Mouse (Mus musculus) gastrocnemius, postnatal 14 days (tissue): Measurements from ENCODE around the gene Aldh1l1. TPM values are rescaled to one million over a fixed set of nuclear protein-coding genes. Genes with fewer than 3 reads are reported as not detected.
"Not testable (repeated sequence)": the region's sequence is repeated elsewhere in the genome, so short reads cannot be mapped to it uniquely, and the experiment has no call there.

Experiments used
- DNase-seq: peaks from one replicate; pipeline ENCODE4 v3.0.0; 2021; ENCODE audit warnings: mixed read lengths
- intact Hi-C: fragments of 180-260 bp; cut with DNase I; formaldehyde crosslinking; loops from one replicate; pipeline ENCODE4 v1.15.1; 2025; ENCODE audit warnings: low total_unique reads
- total RNA-seq, 2 experiments: library from RNA; stranded (reverse); gene quantifications; 2 replicates each; pipeline ENCODE4 v1.2.3; 2021

Aldh1l1 gene
- total RNA-seq, 2 experiments from 2014 or later: 3.0 to 6.8 TPM

DNA sequence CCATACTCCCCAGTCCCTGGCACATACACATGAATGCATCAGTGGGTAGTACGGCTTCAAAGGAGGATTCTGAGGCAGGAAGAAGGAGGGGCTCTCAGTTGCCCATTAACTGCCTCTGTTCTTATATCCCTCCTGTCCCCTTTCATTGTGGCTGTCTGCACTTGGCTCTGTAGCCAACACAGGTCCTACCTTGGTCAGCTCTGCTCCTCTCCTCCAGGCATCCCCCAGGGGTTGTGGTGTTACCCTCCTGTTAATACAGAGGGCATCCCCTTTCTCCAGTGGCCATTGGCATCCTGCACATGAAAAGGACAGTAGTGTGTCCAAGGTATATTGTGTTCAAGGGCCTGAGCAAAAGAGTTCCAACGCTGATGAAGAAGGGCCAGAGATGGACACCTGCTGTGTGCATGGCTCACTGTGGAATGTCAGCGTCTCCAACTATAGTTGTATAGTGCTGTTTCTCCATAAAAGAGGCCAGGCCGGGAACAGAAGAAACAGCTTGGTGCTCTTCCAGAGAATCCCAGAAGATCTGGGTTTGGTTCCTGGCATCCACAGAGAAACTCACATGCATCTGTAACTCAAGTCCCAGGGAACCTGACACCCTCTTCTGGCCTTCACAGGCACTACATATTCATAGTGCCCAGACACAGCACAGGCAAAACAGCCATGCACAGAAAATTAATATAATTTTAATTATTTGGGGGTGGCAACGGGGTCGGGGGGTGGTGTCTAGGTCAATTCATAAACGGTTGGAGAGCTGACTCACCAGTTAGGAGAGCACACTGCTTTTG, 139.2 kb downstream of the Aldh1l1 start:
- DNase-seq: no peak
- intact Hi-C loops: no loop called here

- intact Hi-C loops: no loop called here
- DNase-seq: no peak
These were observed 141.3 kb downstream of the Aldh1l1 start for GRCm38 (mm10) chr6:90627556-90627955.

- DNase-seq: no peak
- intact Hi-C loops: no loop called here
These were observed 143.3 kb downstream of the Aldh1l1 start for GRCm38 (mm10) chr6:90629506-90629905.

GRCm38 (mm10) chr6:90630427-90630826, 144.2 kb downstream of the Aldh1l1 start:
- intact Hi-C loops: no loop called here
- no peak for DNase-seq

- intact Hi-C loops, DNase-seq: not testable (repeated sequence)
These were observed 146.3 kb downstream of the Aldh1l1 start for GRCm38 (mm10) chr6:90632526-90632925.

DNA sequence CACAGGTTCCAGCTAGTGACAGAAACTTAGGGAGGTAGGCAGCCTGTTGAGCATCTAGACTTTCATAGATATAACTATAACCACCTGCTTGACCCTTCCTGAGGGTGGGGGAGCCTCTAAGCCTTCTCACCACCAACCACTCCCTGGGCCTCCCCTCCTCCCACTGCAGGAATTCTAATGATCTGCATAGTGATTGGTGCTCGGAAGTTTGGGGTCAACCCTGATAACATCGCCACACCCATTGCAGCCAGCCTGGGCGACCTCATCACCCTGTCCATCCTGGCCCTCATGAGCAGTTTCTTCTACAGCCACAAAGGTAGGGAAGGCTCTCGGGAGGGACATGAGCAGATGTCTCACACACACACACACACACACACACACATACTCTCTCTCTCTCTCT, 148.9 kb downstream of the Aldh1l1 start:
- DNase-seq: no peak
- intact Hi-C loops: no loop called here

DNA sequence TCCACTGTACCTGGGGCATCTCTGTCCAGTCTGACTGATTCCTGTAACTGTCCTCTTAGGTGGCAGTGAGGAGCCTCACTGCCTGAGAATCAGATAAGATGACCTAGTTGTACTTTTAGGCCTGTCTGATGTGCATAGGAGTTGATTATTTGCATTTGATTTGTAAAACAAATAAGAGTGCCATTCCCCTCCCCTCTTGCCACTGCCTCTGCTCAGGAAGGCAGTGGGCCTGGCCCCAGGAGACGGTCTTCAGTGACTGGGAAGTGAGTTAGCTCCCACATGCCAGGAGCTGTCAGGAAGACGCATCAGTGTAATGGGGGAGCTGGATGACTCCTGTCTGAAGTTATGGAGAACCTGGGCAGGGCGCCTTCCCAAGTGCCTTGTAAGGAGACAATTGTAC, 149.4 kb downstream of the Aldh1l1 start:
- DNase-seq: no peak
- intact Hi-C loops: no loop called here

DNA sequence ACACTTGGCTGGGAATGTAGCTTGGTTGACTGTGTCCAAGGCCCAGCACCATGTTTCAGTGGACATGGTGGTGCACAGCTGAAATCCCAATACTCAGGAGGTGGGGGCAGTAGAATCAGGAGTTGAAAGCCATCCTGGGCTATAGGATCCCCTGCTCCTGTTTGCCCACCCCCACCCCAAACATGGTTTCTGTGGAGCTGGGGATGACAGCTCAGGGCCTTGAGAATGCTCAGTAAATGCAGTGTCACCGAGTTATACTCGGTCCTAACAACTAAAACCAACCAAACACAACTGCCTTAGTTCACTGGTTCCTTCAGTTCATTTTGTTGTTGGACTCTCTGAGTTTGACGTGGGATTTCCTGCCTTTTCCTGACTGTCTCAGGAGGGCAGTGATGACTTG, 156.8 kb downstream of the Aldh1l1 start:
- no peak for DNase-seq
- intact Hi-C loops: no loop called here

- no peak for DNase-seq
- intact Hi-C loops: no loop called here
These were observed 158.7 kb downstream of the Aldh1l1 start for GRCm38 (mm10) chr6:90644965-90645364.

GRCm38 (mm10) chr6:90648391-90648790, 162.2 kb downstream of the Aldh1l1 start:
- intact Hi-C loops: no loop called here
- DNase-seq: no peak

DNA sequence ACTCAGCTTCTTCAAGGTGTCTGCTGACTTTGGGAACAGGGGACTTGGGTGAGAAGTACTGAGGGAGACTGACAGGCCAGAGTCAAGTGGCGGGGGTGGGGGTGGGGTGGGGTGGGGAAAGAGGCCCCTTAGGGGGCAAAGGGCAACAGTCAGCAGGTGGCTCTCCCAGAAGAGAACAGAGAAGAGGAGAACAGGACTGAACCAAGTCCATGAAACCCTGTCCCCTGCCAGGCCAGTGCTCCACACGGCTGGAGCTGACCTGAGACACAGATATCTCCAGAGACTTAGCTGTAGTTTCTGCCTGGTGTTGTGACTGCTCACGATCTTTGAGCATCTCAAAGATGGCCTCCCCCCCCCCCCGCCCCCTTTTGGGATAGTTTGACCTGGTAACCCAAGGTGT, 163.1 kb downstream of the Aldh1l1 start:
- DNase-seq: no peak
- intact Hi-C loops: no loop called here

Other genes starting within 250 kb of the Aldh1l1 start
- gene Vmn1r54, start 240.1 kb upstream of the Aldh1l1 start, total RNA-seq: not detected
- gene BC048671, start 185.2 kb upstream of the Aldh1l1 start, total RNA-seq: not detected
- under 1 TPM; 0.44 to 0.82 TPM for gene Chst13, start 161.2 kb upstream of the Aldh1l1 start, total RNA-seq
- gene Uroc1, start 153.1 kb upstream of the Aldh1l1 start, total RNA-seq: not detected
- 10 to 100 TPM; 12.0 to 13.6 TPM for gene Zxdc, start 116.9 kb upstream of the Aldh1l1 start, total RNA-seq
- under 1 TPM; 0.29 to 0.84 TPM for gene Cfap100, start 57.6 kb upstream of the Aldh1l1 start, total RNA-seq
- 10 to 100 TPM; 15.2 to 39.8 TPM for gene Klf15, start 23.9 kb upstream of the Aldh1l1 start, total RNA-seq
- 10 to 100 TPM; 60.0 to 61.8 TPM for gene Slc41a3, start 118.3 kb downstream of the Aldh1l1 start, total RNA-seq